Mouse (Mus musculus): ENCODE results near the gene Ube2m. TPM values are rescaled to one million over a fixed set of nuclear protein-coding genes. Genes with fewer than 3 reads are reported as not detected.

Gene Ube2m
- total RNA-seq, 2 experiments from 2014 or later: 220 to 227 TPM

- Histone ChIP-seq H3K4me3 (peak overlapping the region; percentile 50), H3K27ac (peak overlapping the region; percentile 83)
- TF ChIP-seq CTCF (IDR thresholded peaks at IDR 0.05): no peak
- no peak for DNase-seq (ENCODE audit: extremely low spot score in 1 of 2, low spot score in 2 of 2)
- intact Hi-C loops (cut with DNase I): loop anchor here (1.0 kb wide), 1 partner anchor 9 kb away; no protein-coding TSS in a partner anchor
Measured at GRCm38 (mm10) chr7:13033451-13034147, 4.5 kb downstream of the Ube2m start.

- TF ChIP-seq CTCF (IDR thresholded peaks at IDR 0.05): no peak
- intact Hi-C loops (cut with DNase I): no loop called here
- no peak overlapping the region for H3K27ac ChIP-seq
- DNase-seq (ENCODE audit: extremely low spot score in 1 of 2, low spot score in 2 of 2): no peak
- H3K4me3 ChIP-seq: no peak overlapping the region
Measured at GRCm38 (mm10) chr7:13032541-13032940, 5.5 kb downstream of the Ube2m start.

GRCm38 (mm10) chr7:13031983-13032382 is 6.1 kb downstream of the Ube2m start:
- Histone ChIP-seq H3K4me3 (no peak overlapping the region), H3K27ac (no peak overlapping the region)
- intact Hi-C loops (cut with DNase I): no loop called here
- no peak for DNase-seq (ENCODE audit: extremely low spot score in 1 of 2, low spot score in 2 of 2)
- no peak for TF ChIP-seq CTCF (IDR thresholded peaks at IDR 0.05)

- peak; percentile 56 for TF ChIP-seq CTCF (IDR thresholded peaks at IDR 0.05)
- DNase-seq (ENCODE audit: extremely low spot score in 1 of 2, low spot score in 2 of 2): no peak
- intact Hi-C loops (cut with DNase I): no loop called here
- no peak overlapping the region for H3K4me3 ChIP-seq
- H3K27ac ChIP-seq: no peak overlapping the region
Measured at GRCm38 (mm10) chr7:13031069-13031468, 7.0 kb downstream of the Ube2m start.

- intact Hi-C loops (cut with DNase I): no loop called here
- no peak for DNase-seq (ENCODE audit: extremely low spot score in 1 of 2, low spot score in 2 of 2)
- no peak for TF ChIP-seq CTCF (IDR thresholded peaks at IDR 0.05)
- H3K27ac ChIP-seq: no peak overlapping the region
- H3K4me3 ChIP-seq: no peak overlapping the region
Measured at GRCm38 (mm10) chr7:13028986-13029385, 9.1 kb downstream of the Ube2m start.

GRCm38 (mm10) chr7:13025511-13026112 is 12.5 kb downstream of the Ube2m start:
- H3K4me3 ChIP-seq: peak overlapping the region; percentile 77
- intact Hi-C loops (cut with DNase I): loop anchor here (2.0 kb wide), 1 partner anchor 17 kb away; no protein-coding TSS in a partner anchor
- no peak for DNase-seq (ENCODE audit: extremely low spot score in 1 of 2, low spot score in 2 of 2)
- TF ChIP-seq CTCF (IDR thresholded peaks at IDR 0.05): no peak
- H3K27ac ChIP-seq: no peak overlapping the region; the same call in 1 of the 2 replicates

GRCm38 (mm10) chr7:13024805-13025204 is 13.3 kb downstream of the Ube2m start:
- DNase-seq (ENCODE audit: extremely low spot score in 1 of 2, low spot score in 2 of 2): peak; percentile 85 to 86
- Histone ChIP-seq H3K27ac (peak overlapping the region; percentile 99), H3K4me3 (peak overlapping the region; percentile 77)
- TF ChIP-seq CTCF (IDR thresholded peaks at IDR 0.05): no peak; the same call in 1 of the 2 replicates
- intact Hi-C loops (cut with DNase I): loop anchor here (1.0 to 5.0 kb wide), 4 partner anchors 9 to 48 kb away; partner anchors contain the start of genes Chmp2a, Ube2m and Zfp446

- peak overlapping the region; percentile 99 for H3K27ac ChIP-seq
- intact Hi-C loops (cut with DNase I): loop anchor here (1.0 to 5.0 kb wide), 4 partner anchors 10 to 47 kb away; partner anchors contain the start of genes Chmp2a, Ube2m and Zfp446
- peak; percentile 94 to 96 for DNase-seq (ENCODE audit: extremely low spot score in 1 of 2, low spot score in 2 of 2)
- peak overlapping the region; percentile 77 for H3K4me3 ChIP-seq
- TF ChIP-seq CTCF (IDR thresholded peaks at IDR 0.05): no peak; the same call in 1 of the 2 replicates
Measured at GRCm38 (mm10) chr7:13023928-13024731, 13.9 kb downstream of the Ube2m start.

GRCm38 (mm10) chr7:13022773-13023535 is 15.1 kb downstream of the Ube2m start:
- Histone ChIP-seq H3K27ac (no peak overlapping the region), H3K4me3 (peak overlapping the region; percentile 77)
- no peak for TF ChIP-seq CTCF (IDR thresholded peaks at IDR 0.05)
- intact Hi-C loops (cut with DNase I): loop anchor here (5.0 kb wide), 1 partner anchor 46 kb away; the partner anchor contains the start of gene Zfp446
- peak in 1 of 2 experiments; percentile 32 for DNase-seq (ENCODE audit: extremely low spot score in 1 of 2, low spot score in 2 of 2)

GRCm38 (mm10) chr7:13015217-13015616 is 22.9 kb downstream of the Ube2m start:
- Histone ChIP-seq H3K27ac (no peak overlapping the region), H3K4me3 (no peak overlapping the region)
- intact Hi-C loops (cut with DNase I): no loop called here
- TF ChIP-seq CTCF (IDR thresholded peaks at IDR 0.05): no peak
- DNase-seq (ENCODE audit: extremely low spot score in 1 of 2, low spot score in 2 of 2): no peak

- intact Hi-C loops (cut with DNase I): no loop called here
- TF ChIP-seq CTCF (IDR thresholded peaks at IDR 0.05): no peak
- H3K27ac ChIP-seq: no peak overlapping the region
- DNase-seq (ENCODE audit: extremely low spot score in 1 of 2, low spot score in 2 of 2): no peak
- H3K4me3 ChIP-seq: no peak overlapping the region
Measured at GRCm38 (mm10) chr7:13014275-13014839, 23.7 kb downstream of the Ube2m start.

Measured in left cerebral cortex, adult 2 months (tissue).